Mouse (Mus musculus): ENCODE results near the gene Zfyve9.

GRCm38 (mm10) chr4:108633703-108634102, 146.9 kb downstream of the Zfyve9 start:
- no peak for TF ChIP-seq CTCF (IDR thresholded peaks at IDR 0.05; ENCODE audit: control insufficient read depth, insufficient read depth, insufficient replicate concordance, low read depth, low read length)
- no peak for TF ChIP-seq POLR2A (IDR thresholded peaks at IDR 0.05; ENCODE audit: control insufficient read depth, low read depth, low read length)
